Mouse (Mus musculus) 416B (cell line): ENCODE measurements at regions not wholly inside any gene's neighbourhood (a gene's known extent, or its start where the extent isn't known, plus 50 kb on each side); places are given as distances from the start of the nearest gene placed in this dataset.

Source experiments
- DNase-seq: peaks from one replicate; pipeline ENCODE4 v3.0.0; 2011; ENCODE audit warnings: low read depth

- DNase-seq: no peak
Observed at GRCm38 (mm10) chr14:102619056-102619455, 363.4 kb downstream of the Kctd12 start.

GRCm38 (mm10) chr14:102615588-102616309 lies 366.7 kb downstream of the Kctd12 start:
- no peak for DNase-seq

GRCm38 (mm10) chr14:102606055-102606454 lies 376.4 kb downstream of the Kctd12 start:
- DNase-seq: no peak

GRCm38 (mm10) chr14:102594850-102595249 lies 387.6 kb downstream of the Kctd12 start:
- DNase-seq: no peak

GRCm38 (mm10) chr14:102553781-102554180 lies 428.7 kb downstream of the Kctd12 start:
- no peak for DNase-seq

- no peak for DNase-seq
Observed at GRCm38 (mm10) chr14:102552598-102552997, 429.8 kb downstream of the Kctd12 start.

GRCm38 (mm10) chr14:102524894-102525577 lies 457.4 kb downstream of the Kctd12 start:
- no peak for DNase-seq

GRCm38 (mm10) chr14:102516765-102517164 lies 465.7 kb downstream of the Kctd12 start:
- DNase-seq: peak; percentile 8

- DNase-seq: no peak
Observed at GRCm38 (mm10) chr14:102514527-102514926, 467.9 kb downstream of the Kctd12 start.

GRCm38 (mm10) chr14:102512651-102513050 lies 469.8 kb downstream of the Kctd12 start:
- no peak for DNase-seq

- DNase-seq: no peak
Observed at GRCm38 (mm10) chr14:102511691-102512383, 470.6 kb downstream of the Kctd12 start.

GRCm38 (mm10) chr14:102510387-102510786 lies 472.1 kb downstream of the Kctd12 start:
- peak; percentile 52 for DNase-seq

GRCm38 (mm10) chr14:102505696-102506321 lies 476.6 kb downstream of the Kctd12 start:
- no peak for DNase-seq

- no peak for DNase-seq
Observed at GRCm38 (mm10) chr14:102497179-102497578, 485.3 kb downstream of the Kctd12 start.

GRCm38 (mm10) chr14:102492376-102492775 lies 490.1 kb downstream of the Kctd12 start:
- DNase-seq: no peak

GRCm38 (mm10) chr14:102491205-102491604 lies 491.2 kb downstream of the Kctd12 start:
- peak; percentile 42 for DNase-seq

GRCm38 (mm10) chr14:102477162-102477561 lies 505.3 kb downstream of the Kctd12 start:
- peak; percentile 3 for DNase-seq

GRCm38 (mm10) chr14:102469326-102469725 lies 513.1 kb downstream of the Kctd12 start:
- DNase-seq: no peak

GRCm38 (mm10) chr14:102461001-102461400 lies 521.4 kb downstream of the Kctd12 start:
- no peak for DNase-seq

GRCm38 (mm10) chr14:102439738-102440137 lies 542.7 kb downstream of the Kctd12 start:
- DNase-seq: no peak

GRCm38 (mm10) chr14:102403397-102404115 lies 578.9 kb downstream of the Kctd12 start:
- no peak for DNase-seq
